Mouse (Mus musculus) brain, embryonic 14.5 days (tissue): ENCODE results near the gene Cdca7l.

ENCODE experiments used
- CTCF ChIP-seq: fragments of 200-500 bp; IDR thresholded peaks from 2 replicates; pipeline ENCODE4 v1.5.1; 2012; ENCODE audit warnings: inconsistent platforms, mild to moderate bottlenecking, moderate library complexity, borderline replicate concordance; ENCODE audit not compliant: insufficient read depth, insufficient read length; ENCODE audit errors: extremely low read depth
- POLR2A ChIP-seq: fragments of 200-500 bp; IDR thresholded peaks from 2 replicates; pipeline ENCODE4 v1.6.1; 2012; ENCODE audit warnings: mild to moderate bottlenecking, inconsistent platforms, borderline replicate concordance; ENCODE audit not compliant: poor library complexity, insufficient read depth, insufficient read length, severe bottlenecking; ENCODE audit errors: extremely low read depth

DNA sequence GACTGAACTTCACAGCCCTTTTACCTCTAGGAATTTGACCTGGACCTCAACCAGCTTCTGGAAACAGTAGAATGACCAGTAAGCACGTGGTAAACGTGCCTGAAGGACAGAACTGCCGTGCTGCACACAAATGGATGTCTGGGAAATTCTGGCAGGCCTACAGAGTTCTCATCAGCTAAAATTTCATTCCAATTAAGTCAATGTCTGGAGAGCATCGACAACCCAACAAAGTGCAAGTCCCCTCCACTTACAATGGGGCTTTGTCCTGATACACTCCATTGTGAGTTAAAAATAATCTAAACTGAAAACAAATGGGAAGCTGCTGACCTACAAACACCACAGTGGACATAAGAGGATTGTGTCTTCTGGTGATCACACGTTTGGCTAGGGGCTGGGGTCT is 27.2 kb upstream of the Cdca7l start:
- TF ChIP-seq POLR2A (no peak), CTCF (no peak)
